Mouse (Mus musculus): ENCODE measurements around the gene Ccna2.

- TF ChIP-seq CTCF (IDR thresholded peaks at IDR 0.05; ENCODE audit: low read depth, low read length) = no peak
- no peak for TF ChIP-seq EP300 (IDR thresholded peaks at IDR 0.05; ENCODE audit: insufficient read depth, low read depth, low read length)
- no peak for TF ChIP-seq POLR2A (IDR thresholded peaks at IDR 0.05; ENCODE audit: insufficient read depth, low read length)
Measured at GRCm38 (mm10) chr3:36530345-36530744, 41.6 kb downstream of the Ccna2 start.
